Mouse (Mus musculus): Measurements from ENCODE around the gene Zfp292. TPM values are rescaled to one million over a fixed set of nuclear protein-coding genes. Genes with fewer than 3 reads are reported as not detected.

Gene Zfp292
- polyA plus RNA-seq, 1 experiment from 2014 or later, result 8.0 TPM

- WGBS, result 74% methylated on average over 2 of the region's 2 CpGs
- H3K4me2 ChIP-seq (replicated peaks; ENCODE audit: low read depth), result no peak overlapping the region
- H3K4me3 ChIP-seq (ENCODE audit: low read depth, low read length), result no peak overlapping the region
- TF ChIP-seq CTCF (IDR thresholded peaks at IDR 0.05; ENCODE audit: low read depth), result no peak
- no peaks in the 10 kb centered on the region for H3K27me3 ChIP-seq (replicated peaks; ENCODE audit: control insufficient read depth, insufficient read depth, low read length)
- H3K27ac ChIP-seq (ENCODE audit: low read depth, low read length), result no peak overlapping the region
- H3K9me3 ChIP-seq (ENCODE audit: control insufficient read depth), result no peaks in the 10 kb centered on the region
- ATAC-seq, result no peak
- no peaks in the 10 kb centered on the region for H3K36me3 ChIP-seq (ENCODE audit: control insufficient read depth, insufficient read depth)
- H3K9ac ChIP-seq (ENCODE audit: low read depth, low read length), result no peak overlapping the region
- peaks cover 4% of the 10 kb centered on the region; the same call in 1 of the 2 replicates for H3K4me1 ChIP-seq (replicated peaks; ENCODE audit: control insufficient read depth, insufficient read depth, low read length)
These were observed 84.8 kb downstream of the Zfp292 start for GRCm38 (mm10) chr4:34798005-34798404.

GRCm38 (mm10) chr4:34797294-34797983 is 85.3 kb downstream of the Zfp292 start:
- WGBS, result 63% methylated on average over 8 of the region's 8 CpGs
- H3K9ac ChIP-seq (ENCODE audit: low read depth, low read length), result no peak overlapping the region
- no peak for ATAC-seq
- H3K36me3 ChIP-seq (ENCODE audit: control insufficient read depth, insufficient read depth), result no peaks in the 10 kb centered on the region
- no peaks in the 10 kb centered on the region for H3K27me3 ChIP-seq (replicated peaks; ENCODE audit: control insufficient read depth, insufficient read depth, low read length)
- no peak overlapping the region for H3K4me2 ChIP-seq (replicated peaks; ENCODE audit: low read depth)
- H3K4me3 ChIP-seq (ENCODE audit: low read depth, low read length), result no peak overlapping the region
- peaks cover 4% of the 10 kb centered on the region; the same call in 1 of the 2 replicates for H3K4me1 ChIP-seq (replicated peaks; ENCODE audit: control insufficient read depth, insufficient read depth, low read length)
- no peak for TF ChIP-seq CTCF (IDR thresholded peaks at IDR 0.05; ENCODE audit: low read depth)
- H3K27ac ChIP-seq (ENCODE audit: low read depth, low read length), result no peak overlapping the region
- H3K9me3 ChIP-seq (ENCODE audit: control insufficient read depth), result no peaks in the 10 kb centered on the region

- H3K4me1 ChIP-seq (replicated peaks; ENCODE audit: control insufficient read depth, insufficient read depth, low read length), result peaks cover 4% of the 10 kb centered on the region; the same call in 1 of the 2 replicates
- no peaks in the 10 kb centered on the region for H3K36me3 ChIP-seq (ENCODE audit: control insufficient read depth, insufficient read depth)
- WGBS, result 87% methylated on average over 5 of the region's 5 CpGs
- H3K4me3 ChIP-seq (ENCODE audit: low read depth, low read length), result no peak overlapping the region
- H3K27ac ChIP-seq (ENCODE audit: low read depth, low read length), result no peak overlapping the region
- H3K9ac ChIP-seq (ENCODE audit: low read depth, low read length), result no peak overlapping the region
- H3K27me3 ChIP-seq (replicated peaks; ENCODE audit: control insufficient read depth, insufficient read depth, low read length), result no peaks in the 10 kb centered on the region
- no peaks in the 10 kb centered on the region for H3K9me3 ChIP-seq (ENCODE audit: control insufficient read depth)
- ATAC-seq, result no peak
- TF ChIP-seq CTCF (IDR thresholded peaks at IDR 0.05; ENCODE audit: low read depth), result no peak
- H3K4me2 ChIP-seq (replicated peaks; ENCODE audit: low read depth), result no peak overlapping the region
These were observed 86.5 kb downstream of the Zfp292 start for GRCm38 (mm10) chr4:34796294-34796693.

- no peak overlapping the region for H3K4me3 ChIP-seq (ENCODE audit: low read depth, low read length)
- H3K9me3 ChIP-seq (ENCODE audit: control insufficient read depth), result no peaks in the 10 kb centered on the region
- no peak for TF ChIP-seq CTCF (IDR thresholded peaks at IDR 0.05; ENCODE audit: low read depth)
- H3K4me2 ChIP-seq (replicated peaks; ENCODE audit: low read depth), result no peak overlapping the region
- no peaks in the 10 kb centered on the region for H3K4me1 ChIP-seq (replicated peaks; ENCODE audit: control insufficient read depth, insufficient read depth, low read length)
- H3K36me3 ChIP-seq (ENCODE audit: control insufficient read depth, insufficient read depth), result no peaks in the 10 kb centered on the region
- H3K27me3 ChIP-seq (replicated peaks; ENCODE audit: control insufficient read depth, insufficient read depth, low read length), result no peaks in the 10 kb centered on the region
- no peak overlapping the region for H3K9ac ChIP-seq (ENCODE audit: low read depth, low read length)
- 78% methylated on average over 3 of the region's 3 CpGs for WGBS
- ATAC-seq, result no peak
- H3K27ac ChIP-seq (ENCODE audit: low read depth, low read length), result no peak overlapping the region
These were observed 96.3 kb downstream of the Zfp292 start for GRCm38 (mm10) chr4:34786476-34786875.

GRCm38 (mm10) chr4:34785646-34786045 is 97.1 kb downstream of the Zfp292 start:
- Histone ChIP-seq H3K9ac (ENCODE audit: low read depth, low read length) (no peak overlapping the region), H3K4me3 (ENCODE audit: low read depth, low read length) (no peak overlapping the region), H3K4me2 (replicated peaks; ENCODE audit: low read depth) (no peak overlapping the region), H3K27ac (ENCODE audit: low read depth, low read length) (no peak overlapping the region), H3K4me1 (replicated peaks; ENCODE audit: control insufficient read depth, insufficient read depth, low read length) (no peaks in the 10 kb centered on the region), H3K27me3 (replicated peaks; ENCODE audit: control insufficient read depth, insufficient read depth, low read length) (no peaks in the 10 kb centered on the region), H3K9me3 (ENCODE audit: control insufficient read depth) (no peaks in the 10 kb centered on the region), H3K36me3 (ENCODE audit: control insufficient read depth, insufficient read depth) (no peaks in the 10 kb centered on the region)
- ATAC-seq, result no peak
- no peak for TF ChIP-seq CTCF (IDR thresholded peaks at IDR 0.05; ENCODE audit: low read depth)
- 79% methylated on average over 2 of the region's 2 CpGs for WGBS

GRCm38 (mm10) chr4:34784865-34785264 is 97.9 kb downstream of the Zfp292 start:
- no peak for ATAC-seq
- 55% methylated on average over 5 of the region's 5 CpGs for WGBS
- Histone ChIP-seq H3K4me3 (ENCODE audit: low read depth, low read length) (no peak overlapping the region), H3K9ac (ENCODE audit: low read depth, low read length) (no peak overlapping the region), H3K27me3 (replicated peaks; ENCODE audit: control insufficient read depth, insufficient read depth, low read length) (no peaks in the 10 kb centered on the region), H3K9me3 (ENCODE audit: control insufficient read depth) (no peaks in the 10 kb centered on the region), H3K36me3 (ENCODE audit: control insufficient read depth, insufficient read depth) (no peaks in the 10 kb centered on the region), H3K4me1 (replicated peaks; ENCODE audit: control insufficient read depth, insufficient read depth, low read length) (no peaks in the 10 kb centered on the region), H3K27ac (ENCODE audit: low read depth, low read length) (no peak overlapping the region), H3K4me2 (replicated peaks; ENCODE audit: low read depth) (no peak overlapping the region)
- TF ChIP-seq CTCF (IDR thresholded peaks at IDR 0.05; ENCODE audit: low read depth), result peak; percentile 65
